13 mouse cellular contexts compared by ENCODE assay signal in genomic region chr7:140920418-140921029, GRCm38 (mm10). TPM values are rescaled to one million over a fixed set of nuclear protein-coding genes. Genes with fewer than 3 reads are reported as not detected.
DNase-seq lines count a peak whose midpoint lies in the region; ATAC-seq and TF ChIP-seq lines count a peak whose summit lies in the region.
"Had no signal": no experiment of that assay in that cellular context is flagged by ENCODE, and none has a peak within 500 bp of the region (broad histone marks: within the 10 kb centered on the region; RNA-seq: fewer than 3 reads in every experiment).

Nlrp6 (plus strand) TSS chr7:140920902.

- no peak for DNase-seq in kidney, postnatal 10 days
- DNase-seq in G1E (ENCODE audit: low spot score): no peak
- DNase-seq in hindbrain, postnatal 0 days (ENCODE audit: low spot score): no peak
- no peak for DNase-seq in heart, postnatal 4 days
- DNase-seq in thymus, adult 18-20 months: no peak
- DNase-seq: cerebellum, adult 9-10 months; layer of hippocampus, adult 9-11 months; lung, adult 2 months; thymus, postnatal 25 days had no signal

- H3K4me2 ChIP-seq in kidney, embryonic 15.5 days: peak within 1 kb of the TSS; percentile 74
- peak within 1 kb of the TSS; percentile 96 for H3K4me2 ChIP-seq in hindbrain, postnatal 0 days (ENCODE audit: low read depth, low read length)
- peak within 1 kb of the TSS; percentile 97; the same call in 1 of the 2 replicates for H3K4me2 ChIP-seq in midbrain, embryonic 15.5 days

- H3K4me1 ChIP-seq in kidney, embryonic 15.5 days: peaks cover 26% of the 10 kb centered on the region
- H3K4me1 ChIP-seq in G1E (ENCODE audit: insufficient read depth, low read depth, low read length): peaks cover 52% of the 10 kb centered on the region
- peaks cover 13% of the 10 kb centered on the region for H3K4me1 ChIP-seq in hindbrain, postnatal 0 days (ENCODE audit: insufficient read depth, low read length)
- H3K4me1 ChIP-seq in midbrain, embryonic 15.5 days: peaks cover 19% of the 10 kb centered on the region

- H3K9me3 ChIP-seq in kidney, embryonic 15.5 days (replicated peaks): no peaks in the 10 kb centered on the region
- H3K9me3 ChIP-seq in G1E (replicated peaks): peaks cover 10% of the 10 kb centered on the region
- no peaks in the 10 kb centered on the region for H3K9me3 ChIP-seq in hindbrain, postnatal 0 days (ENCODE audit: low read length)
- H3K9me3 ChIP-seq in midbrain, embryonic 15.5 days: no peaks in the 10 kb centered on the region
- H3K9me3 ChIP-seq: heart, embryonic 13.5 days had no signal

- H3K27ac ChIP-seq in kidney, embryonic 15.5 days: no peak within 1 kb of the TSS
- H3K27ac ChIP-seq in hindbrain, postnatal 0 days: no peak within 1 kb of the TSS
- no peak within 1 kb of the TSS for H3K27ac ChIP-seq in midbrain, embryonic 15.5 days
- H3K27ac ChIP-seq: heart, embryonic 13.5 days had no signal

- no peak for ATAC-seq in kidney, embryonic 15.5 days (replicated peaks; ENCODE audit: low FRiP score)
- no peak for ATAC-seq in G1E (ENCODE audit: extremely low read depth, insufficient number of reproducible peaks, low FRiP score, poor library complexity, severe bottlenecking)
- ATAC-seq in hindbrain, postnatal 0 days: no peak
- ATAC-seq in midbrain, embryonic 15.5 days (replicated peaks): no peak
- ATAC-seq: inflammation-experienced regulatory T-cells, adult 6 months had no signal

- WGBS in kidney, embryonic 15.5 days: 52% methylated on average over 8 of the region's 8 CpGs
- 84% methylated on average over 8 of the region's 8 CpGs for whole genome bisulfite sequencing in hindbrain, postnatal 0 days
- WGBS in midbrain, embryonic 15.5 days: 76% methylated on average over 8 of the region's 8 CpGs

- H3K36me3 ChIP-seq in kidney, embryonic 15.5 days: no peaks in the 10 kb centered on the region
- H3K36me3 ChIP-seq in G1E (replicated peaks): no peaks in the 10 kb centered on the region
- no peaks in the 10 kb centered on the region for H3K36me3 ChIP-seq in hindbrain, postnatal 0 days (ENCODE audit: insufficient read depth, low read length)
- H3K36me3 ChIP-seq in midbrain, embryonic 15.5 days (replicated peaks): no peaks in the 10 kb centered on the region
- H3K36me3 ChIP-seq: heart, embryonic 13.5 days had no signal

- no peak for TF ChIP-seq CTCF in G1E (IDR thresholded peaks at IDR 0.05; ENCODE audit: low read depth, low read length)
- TF ChIP-seq CTCF in hindbrain, postnatal 0 days (IDR thresholded peaks at IDR 0.05; ENCODE audit: low read depth): no peak

- H3K27me3 ChIP-seq in kidney, embryonic 15.5 days: peaks cover 81% of the 10 kb centered on the region
- peaks cover 38% of the 10 kb centered on the region for H3K27me3 ChIP-seq in G1E (ENCODE audit: insufficient read depth, low read length)
- H3K27me3 ChIP-seq in hindbrain, postnatal 0 days (ENCODE audit: insufficient read depth, low read length): peaks cover 49% of the 10 kb centered on the region
- H3K27me3 ChIP-seq in midbrain, embryonic 15.5 days (replicated peaks): peaks cover 63% of the 10 kb centered on the region

- 0 out of 2 replicates have a peak within 1 kb of the TSS, but pooled peaks have one; percentile 41 for H3K4me3 ChIP-seq in kidney, embryonic 15.5 days (replicated peaks)
- H3K4me3 ChIP-seq in G1E (ENCODE audit: low read depth, low read length): peak within 1 kb of the TSS; percentile 51; the same call in 1 of the 2 replicates
- no peak within 1 kb of the TSS; the same call in 1 of the 2 replicates for H3K4me3 ChIP-seq in hindbrain, postnatal 0 days (ENCODE audit: low read length)
- no peak within 1 kb of the TSS for H3K4me3 ChIP-seq in midbrain, embryonic 15.5 days

- H3K9ac ChIP-seq in kidney, embryonic 15.5 days: no peak within 1 kb of the TSS
- no peak within 1 kb of the TSS for H3K9ac ChIP-seq in hindbrain, postnatal 0 days (replicated peaks; ENCODE audit: low read length)
- H3K9ac ChIP-seq in midbrain, embryonic 15.5 days: no peak within 1 kb of the TSS
- H3K9ac ChIP-seq: heart, embryonic 13.5 days had no signal

RNA-seq across cellular contexts. Expression of gene Nlrp6, which starts in this region (rescaled TPM):
- 1.1 and 1.2 TPM in 2 replicates for polyA plus RNA-seq in kidney, embryonic 15.5 days (2015; fragmentation: Nextera tagmentation; extraction: Ambion mirVana)
- total RNA-seq in G1E (2014; fragmentation: Nextera tagmentation) (not detected in 2 replicates), G1E (2017) (0.11 and 0.12 TPM in 2 replicates)
- polyA plus RNA-seq in G1E (2012): 0.07 and 0.08 TPM in 2 replicates
- total RNA-seq in hindbrain, postnatal 0 days (2014; rRNA removed): 1.1 and 1.6 TPM in 2 replicates
- 0.61 and 0.78 TPM in 2 replicates for polyA plus RNA-seq in hindbrain, postnatal 0 days (2015; fragmentation: Nextera tagmentation; extraction: Ambion mirVana)
- 0.56 and 0.63 TPM in 2 replicates for polyA plus RNA-seq in midbrain, embryonic 15.5 days (2015; fragmentation: Nextera tagmentation; extraction: Ambion mirVana)
- not detected for total RNA-seq in heart, postnatal 4 days (2021)
- polyA plus RNA-seq: inflammation-experienced regulatory T-cells, adult 6 months had no signal

Comparison
In these comparisons a context has a peak if more than half of its experiments do, and no peak if none do; other contexts are left out.
1. H3K4me3 ChIP-seq: peak in kidney, embryonic 15.5 days (single experiment) and G1E (single experiment); none in hindbrain, postnatal 0 days (single experiment) and midbrain, embryonic 15.5 days (single experiment).
2. Peak in every context shown above with its lines, with median percentiles within 50 percentile points of each other: H3K4me2 ChIP-seq.